Mouse (Mus musculus) embryo, embryonic 11.5 days (tissue): ENCODE data around the gene Lin7b.
"Not testable (repeated sequence)": the region's sequence is repeated elsewhere in the genome, so short reads cannot be mapped to it uniquely, and the experiment has no call there.

Experiments used
- DNase-seq: peaks from one replicate; pipeline ENCODE4 v3.0.0-alpha.2; 2012; ENCODE audit warnings: low read depth, low spot score

Gene Lin7b

GRCm38 (mm10) chr7:45395578-45396336, 25.4 kb upstream of the Lin7b start, which contains the start of gene Snrnp70:
Gene Snrnp70, minus strand, starts transcription at chr7:45395742.
- DNase-seq = peak; percentile 100

GRCm38 (mm10) chr7:45395129-45395541, 24.8 kb upstream of the Lin7b start:
- peak; percentile 63 for DNase-seq

GRCm38 (mm10) chr7:45386077-45386476, 15.7 kb upstream of the Lin7b start:
- no peak for DNase-seq

- no peak for DNase-seq
These were observed 5.7 kb upstream of the Lin7b start for GRCm38 (mm10) chr7:45376057-45376456.

GRCm38 (mm10) chr7:45374620-45375019, 4.2 kb upstream of the Lin7b start:
- no peak for DNase-seq

GRCm38 (mm10) chr7:45372371-45372770, 2.0 kb upstream of the Lin7b start:
- DNase-seq = no peak

- no peak for DNase-seq
These were observed 428 bp downstream of the Lin7b start for GRCm38 (mm10) chr7:45369836-45370474.

GRCm38 (mm10) chr7:45369022-45369745, 1.2 kb downstream of the Lin7b start:
- no peak for DNase-seq

GRCm38 (mm10) chr7:45368178-45368577, 2.2 kb downstream of the Lin7b start:
- DNase-seq = no peak

GRCm38 (mm10) chr7:45367020-45367880, 3.1 kb downstream of the Lin7b start:
- DNase-seq = peak; percentile 92

- no peak for DNase-seq
These were observed 3.7 kb downstream of the Lin7b start, which contains the start of gene Ppfia3 for GRCm38 (mm10) chr7:45366652-45367019. Gene Ppfia3, minus strand, starts transcription at chr7:45367019.

- DNase-seq = peak; percentile 19
These were observed 4.4 kb downstream of the Lin7b start for GRCm38 (mm10) chr7:45365742-45366651.

GRCm38 (mm10) chr7:45363983-45364382, 6.4 kb downstream of the Lin7b start:
- no peak for DNase-seq

- DNase-seq = no peak
These were observed 7.6 kb downstream of the Lin7b start for GRCm38 (mm10) chr7:45362801-45363200.

GRCm38 (mm10) chr7:45361243-45361804, 9.1 kb downstream of the Lin7b start:
- peak; percentile 71 for DNase-seq

GRCm38 (mm10) chr7:45360404-45361125, 9.8 kb downstream of the Lin7b start:
- no peak for DNase-seq

- not testable (repeated sequence) for DNase-seq
These were observed 11.3 kb downstream of the Lin7b start for GRCm38 (mm10) chr7:45359081-45359480.

- DNase-seq = no peak
These were observed 14.3 kb downstream of the Lin7b start for GRCm38 (mm10) chr7:45356087-45356486.

GRCm38 (mm10) chr7:45355318-45356020, 14.9 kb downstream of the Lin7b start:
- no peak for DNase-seq
